Mouse (Mus musculus) liver, adult 2 months (tissue): Measurements from ENCODE around the gene Me1. TPM values are rescaled to one million over a fixed set of nuclear protein-coding genes. Genes with fewer than 3 reads are reported as not detected.
"Not testable (repeated sequence)": the region's sequence is repeated elsewhere in the genome, so short reads cannot be mapped to it uniquely, and the experiment has no call there.

Experiments
- DNase-seq: peaks from one replicate; pipeline ENCODE4 v3.0.0-alpha.2; 2011; ENCODE audit warnings: low read depth, low spot score; ENCODE audit errors: extremely low read depth
- H3K27ac ChIP-seq: fragments of 200-500 bp; replicated peaks from 2 replicates; pipeline ENCODE4 v1.5.1; 2012; ENCODE audit warnings: low read depth, mild to moderate bottlenecking, control low read depth, inconsistent platforms, low read length; ENCODE audit not compliant: insufficient read depth
- H3K27me3 ChIP-seq: fragments of 200-500 bp; 2 replicates; pipeline ENCODE4 v1.6.1; 2012; ENCODE audit warnings: mild to moderate bottlenecking, moderate library complexity, low read length, inconsistent platforms; ENCODE audit not compliant: control insufficient read depth, insufficient read depth
- H3K36me3 ChIP-seq: fragments of 200-500 bp; 2 replicates; pipeline ENCODE4 v1.6.1; 2012; ENCODE audit warnings: low read length, inconsistent platforms; ENCODE audit not compliant: control insufficient read depth, insufficient read depth
- H3K4me1 ChIP-seq: fragments of 200-500 bp; 2 replicates; pipeline ENCODE4 v1.6.1; 2011; ENCODE audit warnings: low read length; ENCODE audit not compliant: control insufficient read depth, insufficient read depth
- H3K4me3 ChIP-seq: fragments of 200-500 bp; 2 replicates; pipeline ENCODE4 v1.5.1; 2011; ENCODE audit warnings: low read depth, mild to moderate bottlenecking, control low read depth, low read length, moderate library complexity; ENCODE audit not compliant: insufficient read depth
- H3K79me2 ChIP-seq: fragments of 200-500 bp; 2 replicates; pipeline ENCODE4 v1.6.1; 2012; ENCODE audit warnings: inconsistent platforms, mild to moderate bottlenecking, low read length, moderate library complexity; ENCODE audit not compliant: control insufficient read depth, insufficient read depth
- H3K9ac ChIP-seq: fragments of 200-500 bp; 2 replicates; pipeline ENCODE4 v1.6.1; 2012; ENCODE audit warnings: low read depth, mild to moderate bottlenecking, control low read depth, inconsistent platforms, low read length
- CTCF ChIP-seq: fragments of 200-500 bp; IDR thresholded peaks from 2 replicates; pipeline ENCODE4 v1.5.1; 2011; ENCODE audit warnings: low read depth, low read length, control low read depth
- POLR2A ChIP-seq: fragments of 200-500 bp; IDR thresholded peaks from 2 replicates; pipeline ENCODE4 v1.6.1; 2011; ENCODE audit warnings: low read length, control low read depth; ENCODE audit not compliant: insufficient read depth; ENCODE audit errors: extremely low read depth
- WGBS: fragments of 180-500 bp; shearing (Covaris S2); methylation state at CpG from one replicate; pipeline ENCODE4 v1.1.7; 2018; 5-methylcytosine and 5-hydroxymethylcytosine counted together
- polyA plus RNA-seq: library from polyadenylated mRNA; depleted of rRNA; stranded (reverse); fragments of >200 nt; gene quantifications from 2 replicates; pipeline ENCODE4 v1.2.3, GENCODE M21; 2012
- total RNA-seq: library from RNA; depleted of rRNA; stranded (reverse); fragments of >200 nt; gene quantifications from 2 replicates; pipeline ENCODE4 v1.2.3, GENCODE M21; 2014

The Me1 gene
- total and polyA plus RNA-seq, 2 experiments = 87.4 to 101 TPM

DNA sequence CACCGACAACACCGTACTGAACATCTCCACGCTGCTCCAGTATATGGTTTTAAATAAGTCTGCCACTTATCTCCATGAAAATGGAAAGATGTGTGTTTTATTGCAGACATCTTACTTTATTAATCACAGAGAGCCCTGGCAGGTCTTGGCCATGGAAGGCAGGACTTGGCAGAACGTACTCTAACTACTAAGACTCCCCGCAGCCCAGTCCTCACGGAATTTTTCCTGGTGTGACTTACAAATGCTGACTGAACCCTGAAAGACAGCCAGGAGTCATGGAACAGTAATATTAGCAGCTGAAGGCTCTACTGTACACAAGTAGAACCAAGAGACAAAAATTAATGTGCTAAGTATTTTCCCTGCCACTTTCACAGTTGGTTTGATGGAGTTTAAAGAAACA is 90.0 kb downstream of the Me1 start:
- Histone ChIP-seq H3K27ac (no peak overlapping the region), H3K27me3 (no peaks in the 10 kb centered on the region), H3K79me2 (no peaks in the 10 kb centered on the region), H3K9ac (no peak overlapping the region), H3K36me3 (peaks cover 55% of the 10 kb centered on the region), H3K4me1 (no peaks in the 10 kb centered on the region), H3K4me3 (no peak overlapping the region)
- WGBS = 89% methylated on average over 6 of the region's 6 CpGs
- DNase-seq = no peak
- no peak for TF ChIP-seq POLR2A
- TF ChIP-seq CTCF = no peak

DNA sequence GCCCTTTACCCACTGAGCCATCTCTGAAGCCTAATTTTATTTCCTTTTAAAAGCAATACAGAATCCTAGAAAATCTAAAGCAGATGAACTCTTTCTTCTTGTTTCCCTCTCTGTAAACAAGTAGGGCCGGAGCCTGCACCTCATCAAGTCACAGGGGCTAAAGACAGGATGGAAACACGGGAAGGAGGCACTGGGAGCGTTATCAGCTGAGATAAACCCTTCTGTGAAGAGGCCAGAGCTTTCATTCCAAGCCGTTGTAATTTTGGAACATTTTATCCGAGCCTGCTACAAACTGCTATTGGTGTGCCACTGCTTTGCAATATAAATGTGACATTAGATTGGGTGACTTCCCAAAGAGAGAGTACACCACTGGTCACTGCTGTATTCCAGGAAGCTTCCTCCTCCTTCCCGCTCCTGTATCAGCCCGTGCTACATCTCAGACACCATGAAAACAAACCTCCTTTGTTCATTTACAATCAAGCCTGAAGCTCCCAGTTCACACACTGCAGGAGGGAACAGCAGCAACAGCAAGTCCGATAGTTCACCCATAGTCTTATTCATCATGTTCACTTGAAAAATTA is 95.9 kb downstream of the Me1 start:
- WGBS = 66% methylated on average over 8 of the region's 8 CpGs
- no peak overlapping the region for H3K9ac ChIP-seq

DNA sequence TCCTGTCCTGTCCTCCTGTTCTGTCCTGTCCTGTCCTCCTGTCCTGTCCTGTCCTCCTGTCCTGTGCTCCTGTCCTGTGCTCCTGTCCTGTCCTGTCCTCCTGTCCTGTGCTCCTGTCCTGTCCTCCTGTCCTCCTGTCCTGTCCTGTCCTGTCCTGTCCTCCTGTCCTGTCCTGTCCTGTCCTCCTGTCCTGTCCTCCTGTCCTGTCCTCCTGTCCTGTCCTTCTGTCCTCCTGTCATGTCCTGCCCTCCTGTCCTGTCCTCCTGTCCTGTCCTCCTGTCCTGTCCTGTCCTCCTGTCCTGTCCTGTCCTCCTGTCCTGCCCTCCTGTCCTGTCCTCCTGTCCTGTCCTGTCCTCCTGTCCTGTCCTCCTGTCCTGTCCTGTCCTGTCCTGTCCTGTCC is 98.8 kb downstream of the Me1 start:
- not testable (repeated sequence) for H3K9ac ChIP-seq, H3K4me3 ChIP-seq, H3K27ac ChIP-seq, H3K79me2 ChIP-seq, H3K27me3 ChIP-seq, H3K4me1 ChIP-seq
- DNase-seq = peak; percentile 56
- peaks cover 62% of the 10 kb centered on the region for H3K36me3 ChIP-seq

More for the DNA sequence above, 95.9 kb downstream of the Me1 start:
- no peaks in the 10 kb centered on the region for H3K79me2 ChIP-seq
- no peak for DNase-seq
- peaks cover 4% of the 10 kb centered on the region; the same call in 1 of the 2 replicates for H3K4me1 ChIP-seq
- peaks cover 58% of the 10 kb centered on the region for H3K36me3 ChIP-seq
- H3K27me3 ChIP-seq = no peaks in the 10 kb centered on the region
- H3K27ac ChIP-seq = no peak overlapping the region
- no peak for TF ChIP-seq POLR2A
- TF ChIP-seq CTCF = no peak
- no peak overlapping the region for H3K4me3 ChIP-seq

DNA sequence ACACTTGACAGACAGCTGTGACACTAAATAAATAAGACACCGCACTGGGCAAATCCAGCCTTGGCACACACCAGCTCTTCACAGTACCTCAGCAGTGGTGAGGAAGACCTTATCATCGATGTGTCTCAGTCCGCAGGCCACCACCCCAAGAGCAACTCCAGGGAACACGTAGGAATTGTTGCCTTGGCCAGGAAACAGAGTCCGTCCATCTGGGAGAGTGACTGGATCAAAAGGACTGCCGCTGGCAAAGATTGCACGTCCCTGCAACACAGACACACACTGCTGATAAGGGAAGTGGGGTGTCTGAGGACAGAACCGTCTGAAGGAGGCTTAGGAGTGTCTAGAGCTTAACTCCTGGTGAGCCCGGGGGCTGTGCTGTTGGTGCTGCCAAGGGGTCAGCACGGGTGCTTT is 101.4 kb downstream of the Me1 start:
- WGBS = 45% methylated on average over 10 of the region's 10 CpGs
- H3K36me3 ChIP-seq = peaks cover 56% of the 10 kb centered on the region
- H3K79me2 ChIP-seq, H3K9ac ChIP-seq, H3K27me3 ChIP-seq, H3K27ac ChIP-seq, DNase-seq, H3K4me1 ChIP-seq, H3K4me3 ChIP-seq: not testable (repeated sequence)

DNA sequence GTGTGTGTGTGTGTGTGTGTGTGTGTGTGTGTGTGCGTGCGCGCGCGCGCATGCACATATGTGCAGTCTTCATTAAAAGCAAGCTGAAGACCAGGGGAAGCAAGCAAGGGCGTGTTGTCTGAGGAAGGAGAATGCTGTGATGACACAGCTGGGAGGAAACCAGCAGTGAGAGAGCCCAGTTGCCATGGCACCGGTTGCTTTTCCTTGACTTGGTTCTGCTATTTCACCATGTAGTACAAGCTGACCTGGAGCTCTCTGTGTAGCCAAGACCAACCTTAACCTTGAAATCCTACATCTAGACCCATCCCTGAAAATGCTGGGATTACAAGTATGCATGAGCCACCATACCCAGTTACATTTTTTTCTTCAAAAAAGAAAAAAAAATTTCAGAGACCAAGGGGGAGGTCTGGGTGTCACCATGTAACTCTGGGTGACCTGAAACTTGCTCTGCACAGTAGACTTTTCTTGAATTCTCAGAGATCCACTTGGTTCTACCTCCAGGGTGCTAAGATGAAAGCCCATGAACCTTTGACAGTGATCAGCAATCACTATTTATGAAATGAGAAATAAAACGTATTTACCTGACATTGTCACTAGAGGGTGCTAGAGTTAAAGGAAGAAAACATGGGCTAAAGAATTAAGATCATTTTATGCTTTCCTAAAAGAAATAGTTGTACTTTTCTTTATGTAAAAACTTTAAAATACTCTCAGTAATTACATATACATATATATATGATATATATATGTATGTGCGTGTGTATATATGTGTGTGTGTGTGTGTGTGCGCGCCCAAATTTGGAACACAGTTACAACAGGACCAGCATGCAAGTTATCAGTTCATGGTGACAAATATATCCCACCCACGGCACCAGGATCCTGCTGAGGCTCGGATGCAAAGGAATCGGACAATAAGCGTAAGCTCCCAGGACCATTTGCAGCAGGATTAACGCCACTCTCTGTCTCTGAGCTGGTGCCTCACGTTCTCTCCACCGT is 102.8 kb downstream of the Me1 start:
- Histone ChIP-seq H3K27ac (no peak overlapping the region), H3K4me3 (no peak overlapping the region), H3K9ac (no peak overlapping the region), H3K4me1 (no peaks in the 10 kb centered on the region), H3K27me3 (no peaks in the 10 kb centered on the region), H3K79me2 (no peaks in the 10 kb centered on the region), H3K36me3 (peaks cover 53% of the 10 kb centered on the region)
- 79% methylated on average over 19 of the region's 19 CpGs for WGBS
- no peak for TF ChIP-seq POLR2A
- TF ChIP-seq CTCF = no peak
- no peak for DNase-seq
